Mouse (Mus musculus) forebrain, embryonic 14.5 days (tissue): ENCODE measurements around the gene Col15a1. TPM values are rescaled to one million over a fixed set of nuclear protein-coding genes. Genes with fewer than 3 reads are reported as not detected.

Source experiments
- ATAC-seq: fragments of 200-750 bp; cut with Nextera tagmentation; 2 replicates; pipeline ENCODE4 v1.8.0; 2017; ENCODE audit warnings: mild to moderate bottlenecking, moderate library complexity
- DNase-seq: peaks from one replicate; pipeline ENCODE4 v3.0.0-alpha.2; 2015; ENCODE audit warnings: low spot score
- H3K27ac ChIP-seq: fragments of 300-500 bp; sonication (generic); 2 replicates; pipeline ENCODE4 v1.5.1; 2014; ENCODE audit warnings: low read depth, mild to moderate bottlenecking, control low read depth, low read length, moderate library complexity
- H3K27me3 ChIP-seq: fragments of 300-500 bp; sonication (generic); replicated peaks from 2 replicates; pipeline ENCODE4 v1.6.1; 2014; ENCODE audit warnings: low read length, control low read depth, mixed read lengths; ENCODE audit not compliant: control insufficient read depth, insufficient read depth
- H3K36me3 ChIP-seq: fragments of 300-500 bp; sonication (generic); 2 replicates; pipeline ENCODE4 v1.6.1; 2014; ENCODE audit warnings: low read length, control low read depth; ENCODE audit not compliant: control insufficient read depth, insufficient read depth
- H3K4me1 ChIP-seq: fragments of 300-500 bp; sonication (generic); 2 replicates; pipeline ENCODE4 v1.6.1; 2014; ENCODE audit warnings: antibody characterized with exemption, low read length, control low read depth; ENCODE audit not compliant: control insufficient read depth, insufficient read depth
- H3K4me2 ChIP-seq: fragments of 300-500 bp; sonication (generic); 2 replicates; pipeline ENCODE4 v1.6.1; 2014; ENCODE audit warnings: mild to moderate bottlenecking, control low read depth, low read length
- H3K4me3 ChIP-seq: fragments of 300-500 bp; sonication (generic); 2 replicates; pipeline ENCODE4 v1.5.1; 2014; ENCODE audit warnings: low read depth, low read length, control low read depth
- H3K9ac ChIP-seq: fragments of 300-500 bp; sonication (generic); 2 replicates; pipeline ENCODE4 v1.6.1; 2014; ENCODE audit warnings: mild to moderate bottlenecking, low read length, control low read depth, moderate library complexity
- H3K9me3 ChIP-seq: fragments of 300-500 bp; sonication (generic); replicated peaks from 2 replicates; pipeline ENCODE4 v1.6.1; 2016; ENCODE audit warnings: low read length, control low read depth, mixed read lengths; ENCODE audit not compliant: control insufficient read depth
- WGBS: fragments of 180-500 bp; shearing (Covaris S2); extraction: QIAGEN DNeasy Blood & Tissue Kit; methylation state at CpG from one replicate; pipeline ENCODE4 v1.1.7; 2014; 5-methylcytosine and 5-hydroxymethylcytosine counted together
- polyA plus RNA-seq: library from polyadenylated mRNA; unstranded; fragments of >200 nt; fragmentation: Nextera tagmentation; extraction: Ambion mirVana; gene quantifications from 2 replicates; pipeline ENCODE4 v1.2.1, GENCODE M21; 2014

The Col15a1 gene
- polyA plus RNA-seq, 1 experiment from 2014 or later: 1.9 TPM

- no peaks in the 10 kb centered on the region for H3K4me1 ChIP-seq
- no peaks in the 10 kb centered on the region for H3K9me3 ChIP-seq
- no peaks in the 10 kb centered on the region for H3K27me3 ChIP-seq
- WGBS: 14% methylated on average over 3 of the region's 3 CpGs
- H3K4me2 ChIP-seq: no peak overlapping the region
- no peak overlapping the region for H3K4me3 ChIP-seq
- H3K9ac ChIP-seq: no peak overlapping the region
- H3K36me3 ChIP-seq: no peaks in the 10 kb centered on the region
- no peak overlapping the region for H3K27ac ChIP-seq
- DNase-seq (peak; percentile 69), ATAC-seq (peak; percentile 62)
These were observed 27.4 kb downstream of the Col15a1 start for GRCm38 (mm10) chr4:47235312-47235711.

GRCm38 (mm10) chr4:47236104-47236503 is 28.1 kb downstream of the Col15a1 start:
- Histone ChIP-seq H3K36me3 (no peaks in the 10 kb centered on the region), H3K27ac (no peak overlapping the region), H3K4me2 (no peak overlapping the region), H3K4me1 (no peaks in the 10 kb centered on the region), H3K4me3 (no peak overlapping the region), H3K27me3 (no peaks in the 10 kb centered on the region), H3K9me3 (no peaks in the 10 kb centered on the region), H3K9ac (no peak overlapping the region)
- DNase-seq: no peak
- no peak for ATAC-seq
- 62% methylated on average over 7 of the region's 7 CpGs for WGBS

GRCm38 (mm10) chr4:47237220-47237619 is 29.3 kb downstream of the Col15a1 start:
- Histone ChIP-seq H3K9ac (no peak overlapping the region), H3K27me3 (no peaks in the 10 kb centered on the region), H3K36me3 (no peaks in the 10 kb centered on the region), H3K9me3 (no peaks in the 10 kb centered on the region), H3K4me2 (no peak overlapping the region), H3K27ac (no peak overlapping the region), H3K4me1 (no peaks in the 10 kb centered on the region), H3K4me3 (no peak overlapping the region)
- ATAC-seq (no peak), DNase-seq (no peak)
- 46% methylated on average over 15 of the region's 15 CpGs for WGBS

- no peaks in the 10 kb centered on the region for H3K4me1 ChIP-seq
- H3K9ac ChIP-seq: no peak overlapping the region
- no peaks in the 10 kb centered on the region for H3K9me3 ChIP-seq
- H3K36me3 ChIP-seq: no peaks in the 10 kb centered on the region
- H3K27ac ChIP-seq: no peak overlapping the region
- H3K4me2 ChIP-seq: no peak overlapping the region
- no peak for ATAC-seq
- 89% methylated on average over 6 of the region's 6 CpGs for WGBS
- no peak overlapping the region for H3K4me3 ChIP-seq
- no peak for DNase-seq
- no peaks in the 10 kb centered on the region for H3K27me3 ChIP-seq
These were observed 31.2 kb downstream of the Col15a1 start for GRCm38 (mm10) chr4:47239114-47239513.

GRCm38 (mm10) chr4:47240901-47241300 is 32.9 kb downstream of the Col15a1 start:
- Histone ChIP-seq H3K4me2 (no peak overlapping the region), H3K4me1 (no peaks in the 10 kb centered on the region), H3K9ac (no peak overlapping the region), H3K9me3 (no peaks in the 10 kb centered on the region), H3K27ac (no peak overlapping the region), H3K4me3 (no peak overlapping the region), H3K36me3 (no peaks in the 10 kb centered on the region), H3K27me3 (no peaks in the 10 kb centered on the region)
- DNase-seq (no peak), ATAC-seq (no peak)
- 91% methylated on average over 5 of the region's 5 CpGs for WGBS

GRCm38 (mm10) chr4:47242127-47242526 is 34.2 kb downstream of the Col15a1 start:
- H3K4me2 ChIP-seq: no peak overlapping the region
- no peaks in the 10 kb centered on the region for H3K9me3 ChIP-seq
- WGBS: 86% methylated on average over 4 of the region's 4 CpGs
- H3K4me3 ChIP-seq: no peak overlapping the region
- H3K9ac ChIP-seq: no peak overlapping the region
- H3K27ac ChIP-seq: no peak overlapping the region
- DNase-seq (no peak), ATAC-seq (no peak)
- no peaks in the 10 kb centered on the region for H3K4me1 ChIP-seq
- H3K36me3 ChIP-seq: no peaks in the 10 kb centered on the region
- no peaks in the 10 kb centered on the region for H3K27me3 ChIP-seq

- no peak for ATAC-seq
- H3K4me2 ChIP-seq: no peak overlapping the region
These were observed 36.7 kb downstream of the Col15a1 start for GRCm38 (mm10) chr4:47244651-47245050.

GRCm38 (mm10) chr4:47245621-47246020 is 37.7 kb downstream of the Col15a1 start:
- Histone ChIP-seq H3K4me3 (no peak overlapping the region), H3K27me3 (no peaks in the 10 kb centered on the region), H3K9ac (no peak overlapping the region), H3K4me1 (no peaks in the 10 kb centered on the region), H3K27ac (no peak overlapping the region), H3K4me2 (no peak overlapping the region), H3K9me3 (no peaks in the 10 kb centered on the region), H3K36me3 (no peaks in the 10 kb centered on the region)
- WGBS: 95% methylated on average over 18 of the region's 18 CpGs
- ATAC-seq: no peak
- DNase-seq: no peak

More at GRCm38 (mm10) chr4:47244651-47245050, 36.7 kb downstream of the Col15a1 start:
- H3K36me3 ChIP-seq: no peaks in the 10 kb centered on the region
- H3K9ac ChIP-seq: no peak overlapping the region
- H3K4me3 ChIP-seq: no peak overlapping the region
- WGBS: 15% methylated on average over 6 of the region's 6 CpGs
- no peaks in the 10 kb centered on the region for H3K4me1 ChIP-seq
- no peak overlapping the region for H3K27ac ChIP-seq
- H3K27me3 ChIP-seq: no peaks in the 10 kb centered on the region
- DNase-seq: peak; percentile 17
- no peaks in the 10 kb centered on the region for H3K9me3 ChIP-seq

- no peaks in the 10 kb centered on the region for H3K36me3 ChIP-seq
- H3K4me3 ChIP-seq: no peak overlapping the region
- ATAC-seq (no peak), DNase-seq (peak; percentile 71)
- H3K4me1 ChIP-seq: no peaks in the 10 kb centered on the region
- H3K4me2 ChIP-seq: no peak overlapping the region
- no peaks in the 10 kb centered on the region for H3K9me3 ChIP-seq
- H3K27ac ChIP-seq: no peak overlapping the region
- H3K27me3 ChIP-seq: no peaks in the 10 kb centered on the region
- 62% methylated on average over 8 of the region's 8 CpGs for WGBS
- H3K9ac ChIP-seq: no peak overlapping the region
These were observed 38.9 kb downstream of the Col15a1 start for GRCm38 (mm10) chr4:47246811-47247210.
